Mouse (Mus musculus) heart, postnatal 0 days (tissue): ENCODE measurements around the gene Srpk2.

Experiments used
- CTCF ChIP-seq: IDR thresholded peaks from 2 replicates; pipeline ENCODE4 v1.5.1; 2016; ENCODE audit warnings: antibody characterized with exemption, control low read depth, low read depth
- EP300 ChIP-seq: IDR thresholded peaks from 2 replicates; pipeline ENCODE4 v1.6.1; 2016; ENCODE audit warnings: antibody characterized with exemption, low read depth

DNA sequence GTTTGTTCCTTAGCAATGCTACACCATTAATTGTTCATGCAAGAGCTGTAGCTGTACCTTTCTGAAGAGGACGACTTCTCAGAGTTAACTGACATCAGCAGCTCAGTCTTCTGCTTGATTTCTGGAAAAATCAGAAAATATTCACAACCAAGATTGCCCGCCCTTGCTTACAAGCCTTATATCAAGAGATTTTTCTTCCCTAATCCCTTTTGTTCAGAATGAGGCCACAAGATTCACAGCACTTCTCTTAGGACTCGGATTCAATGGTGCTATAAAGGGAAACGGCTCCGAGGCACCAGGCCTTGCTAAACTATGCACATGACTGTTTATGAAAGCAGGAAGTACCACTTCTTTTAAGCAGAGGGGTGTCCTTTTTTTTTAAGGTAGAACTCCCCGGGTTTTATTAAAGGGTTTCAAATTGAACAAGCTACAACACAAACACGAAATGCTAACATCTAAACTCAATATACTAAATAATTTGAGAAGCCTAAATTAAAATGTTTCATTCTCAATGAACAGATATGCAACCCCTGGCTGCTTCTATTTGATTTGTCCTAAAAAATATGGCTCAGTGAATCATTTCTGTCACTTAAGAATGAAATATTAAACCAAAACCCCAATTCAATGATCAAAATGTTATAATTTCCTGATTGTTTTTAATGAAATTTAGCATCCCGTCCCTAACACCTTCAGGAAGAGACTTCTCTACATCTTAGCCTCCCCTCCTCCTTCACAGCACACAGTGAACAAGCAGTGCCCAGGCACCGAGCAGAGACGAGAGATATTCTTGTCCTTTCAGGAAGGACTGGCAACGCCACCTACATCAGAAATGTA lies 67.9 kb downstream of the Srpk2 start:
- 0 out of 2 replicates have a peak, but pooled peaks have one; percentile 9 for TF ChIP-seq CTCF
- no peak for TF ChIP-seq EP300
